Mouse (Mus musculus) hindbrain, embryonic 11.5 days (tissue): ENCODE measurements around the gene Ahdc1. TPM values are rescaled to one million over a fixed set of nuclear protein-coding genes. Genes with fewer than 3 reads are reported as not detected.
A peak's percentile ranks its signal among the peaks of the same experiment; 100 is the strongest.

ENCODE experiments used
- ATAC-seq: fragments of 200-750 bp; cut with Nextera tagmentation; 2 replicates; pipeline ENCODE4 v1.8.0; 2017; ENCODE audit warnings: mild to moderate bottlenecking, moderate TSS enrichment, moderate library complexity; ENCODE audit not compliant: low FRiP score
- DNase-seq: peaks from one replicate; pipeline ENCODE4 v3.0.0-alpha.2; 2015; ENCODE audit warnings: low spot score
- H3K27ac ChIP-seq: fragments of 300-500 bp; sonication (generic); 2 replicates; pipeline ENCODE4 v1.5.1; 2014; ENCODE audit warnings: mild to moderate bottlenecking, low read depth, low read length
- H3K27me3 ChIP-seq: fragments of 300-500 bp; sonication (generic); 2 replicates; pipeline ENCODE4 v1.6.1; 2014; ENCODE audit warnings: mild to moderate bottlenecking, low read length, moderate library complexity, mixed read lengths; ENCODE audit not compliant: control insufficient read depth, insufficient read depth
- H3K36me3 ChIP-seq: fragments of 300-500 bp; sonication (generic); 2 replicates; pipeline ENCODE4 v1.6.1; 2014; ENCODE audit warnings: mild to moderate bottlenecking, low read length, moderate library complexity, mixed read lengths; ENCODE audit not compliant: control insufficient read depth, insufficient read depth
- H3K4me1 ChIP-seq: fragments of 300-500 bp; sonication (generic); replicated peaks from 2 replicates; pipeline ENCODE4 v1.6.1; 2014; ENCODE audit warnings: low read length, mixed read lengths; ENCODE audit not compliant: control insufficient read depth, insufficient read depth
- H3K4me2 ChIP-seq: fragments of 300-500 bp; sonication (generic); replicated peaks from 2 replicates; pipeline ENCODE4 v1.6.1; 2014; ENCODE audit warnings: mild to moderate bottlenecking, low read depth, low read length
- H3K4me3 ChIP-seq: fragments of 300-500 bp; sonication (generic); 2 replicates; pipeline ENCODE4 v1.5.1; 2014; ENCODE audit warnings: low read depth, low read length
- H3K9ac ChIP-seq: fragments of 300-500 bp; sonication (generic); 2 replicates; pipeline ENCODE4 v1.6.1; 2014; ENCODE audit warnings: low read depth, low read length
- H3K9me3 ChIP-seq: fragments of 300-500 bp; sonication (generic); 2 replicates; pipeline ENCODE4 v1.6.1; 2016; ENCODE audit warnings: low read length; ENCODE audit not compliant: control insufficient read depth
- WGBS: fragments of 180-500 bp; shearing (Covaris S2); extraction: QIAGEN DNeasy Blood & Tissue Kit; methylation state at CpG from one replicate; pipeline ENCODE4 v1.1.7; 2014; 5-methylcytosine and 5-hydroxymethylcytosine counted together
- polyA plus RNA-seq: library from polyadenylated mRNA; unstranded; fragments of >200 nt; fragmentation: Nextera tagmentation; extraction: Ambion mirVana; gene quantifications from 2 replicates; pipeline ENCODE4 v1.2.1, GENCODE M21; 2014

Ahdc1 gene
- polyA plus RNA-seq, 1 experiment from 2014 or later, result 9.0 TPM

DNA sequence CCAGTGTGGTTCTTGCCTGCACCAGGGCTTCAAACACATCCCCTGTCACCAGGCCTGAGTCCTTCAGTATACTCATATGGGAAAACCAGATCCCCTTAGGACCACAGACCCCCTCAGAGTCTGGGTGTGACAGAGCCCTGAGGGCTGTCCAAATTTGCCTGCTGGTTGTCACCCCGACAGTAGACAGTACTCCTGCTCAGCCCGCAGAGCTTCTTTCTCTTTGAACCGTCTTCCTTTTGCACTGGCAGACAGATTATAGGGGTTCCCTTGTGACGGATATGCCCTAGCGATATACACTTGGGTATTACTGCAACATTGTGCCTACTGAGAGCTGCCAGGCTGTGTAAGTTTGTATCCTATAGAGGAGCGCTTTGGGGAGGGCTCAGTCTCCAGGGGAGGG, 29.4 kb upstream of the Ahdc1 start:
- ATAC-seq, result no peak
- no peak overlapping the region for H3K9ac ChIP-seq
- H3K27me3 ChIP-seq, result no peaks in the 10 kb centered on the region
- no peaks in the 10 kb centered on the region for H3K36me3 ChIP-seq
- no peak overlapping the region for H3K4me3 ChIP-seq
- H3K27ac ChIP-seq, result no peak overlapping the region
- WGBS, result 84% methylated on average over 6 of the region's 6 CpGs
- no peaks in the 10 kb centered on the region for H3K9me3 ChIP-seq
- H3K4me1 ChIP-seq, result peaks cover 3% of the 10 kb centered on the region; the same call in 1 of the 2 replicates
- no peak for DNase-seq
- no peak overlapping the region for H3K4me2 ChIP-seq

DNA sequence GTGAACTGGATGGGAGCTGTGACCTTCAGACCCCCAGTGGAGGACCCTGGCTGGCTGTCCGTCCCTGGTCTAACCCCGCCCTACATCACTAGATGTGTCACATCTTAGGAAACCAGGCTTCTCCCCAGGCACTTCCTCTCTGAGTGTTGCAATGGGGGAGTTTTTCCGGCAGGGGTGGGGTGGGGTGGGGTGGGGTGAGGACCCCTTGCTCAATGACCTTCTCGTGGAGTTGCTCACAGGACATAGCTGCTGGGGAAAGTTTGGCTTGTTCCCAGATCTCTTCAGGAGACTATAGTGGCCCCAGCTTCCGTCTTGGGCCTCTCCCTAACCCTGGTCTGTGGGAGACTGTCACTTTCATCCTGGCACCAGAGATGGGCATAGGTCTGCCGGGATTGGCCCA, 28.1 kb upstream of the Ahdc1 start:
- 69% methylated on average over 6 of the region's 6 CpGs for WGBS
- Histone ChIP-seq H3K27ac (no peak overlapping the region), H3K9ac (no peak overlapping the region), H3K4me1 (peaks cover 3% of the 10 kb centered on the region; the same call in 1 of the 2 replicates), H3K9me3 (no peaks in the 10 kb centered on the region), H3K4me3 (no peak overlapping the region), H3K36me3 (no peaks in the 10 kb centered on the region), H3K4me2 (no peak overlapping the region), H3K27me3 (no peaks in the 10 kb centered on the region)
- ATAC-seq, result no peak
- DNase-seq, result no peak

GRCm38 (mm10) chr4:132983664-132984512, 27.2 kb upstream of the Ahdc1 start:
- peak; percentile 69 for DNase-seq
- H3K36me3 ChIP-seq, result no peaks in the 10 kb centered on the region
- no peak for ATAC-seq
- H3K4me2 ChIP-seq, result no peak overlapping the region
- H3K4me3 ChIP-seq, result no peak overlapping the region
- H3K9me3 ChIP-seq, result no peaks in the 10 kb centered on the region
- H3K4me1 ChIP-seq, result peaks cover 3% of the 10 kb centered on the region; the same call in 1 of the 2 replicates
- H3K27me3 ChIP-seq, result no peaks in the 10 kb centered on the region
- H3K9ac ChIP-seq, result 0 out of 2 replicates have a peak overlapping the region, but pooled peaks have one; percentile 5
- no peak overlapping the region for H3K27ac ChIP-seq
- WGBS, result 46% methylated on average over 7 of the region's 7 CpGs

GRCm38 (mm10) chr4:132988581-132989355, 22.3 kb upstream of the Ahdc1 start:
- DNase-seq (no peak), ATAC-seq (no peak)
- Histone ChIP-seq H3K27ac (no peak overlapping the region), H3K4me3 (no peak overlapping the region), H3K4me1 (peaks cover 1% of the 10 kb centered on the region; the same call in 1 of the 2 replicates), H3K9me3 (no peaks in the 10 kb centered on the region), H3K4me2 (no peak overlapping the region), H3K9ac (no peak overlapping the region), H3K27me3 (no peaks in the 10 kb centered on the region), H3K36me3 (no peaks in the 10 kb centered on the region)
- 91% methylated on average over 6 of the region's 6 CpGs for WGBS

DNA sequence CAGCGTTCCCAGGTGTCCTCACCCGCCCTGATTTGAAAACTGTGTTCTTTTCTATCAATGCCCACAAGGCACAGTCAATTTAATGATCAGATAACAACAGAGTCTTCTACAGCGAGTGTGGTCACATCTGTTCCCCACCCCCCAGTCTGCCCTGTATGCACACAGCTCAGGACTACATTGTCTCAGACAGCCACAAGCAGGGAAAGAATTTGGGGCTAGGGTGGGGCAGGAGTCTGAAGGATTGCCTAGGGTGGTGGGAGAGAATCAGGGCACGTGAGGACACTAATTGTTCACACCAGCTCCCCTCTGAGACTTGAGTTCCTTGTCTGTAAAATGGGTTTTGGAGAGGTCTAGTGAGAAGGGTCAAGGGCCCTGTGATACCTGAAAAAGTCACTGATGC, 17.5 kb upstream of the Ahdc1 start:
- Histone ChIP-seq H3K27ac (no peak overlapping the region), H3K27me3 (no peaks in the 10 kb centered on the region), H3K4me1 (no peaks in the 10 kb centered on the region), H3K9me3 (no peaks in the 10 kb centered on the region), H3K4me2 (no peak overlapping the region), H3K4me3 (no peak overlapping the region), H3K9ac (no peak overlapping the region), H3K36me3 (no peaks in the 10 kb centered on the region)
- DNase-seq (no peak), ATAC-seq (no peak)
- WGBS, result 58% methylated on average over 4 of the region's 4 CpGs

DNA sequence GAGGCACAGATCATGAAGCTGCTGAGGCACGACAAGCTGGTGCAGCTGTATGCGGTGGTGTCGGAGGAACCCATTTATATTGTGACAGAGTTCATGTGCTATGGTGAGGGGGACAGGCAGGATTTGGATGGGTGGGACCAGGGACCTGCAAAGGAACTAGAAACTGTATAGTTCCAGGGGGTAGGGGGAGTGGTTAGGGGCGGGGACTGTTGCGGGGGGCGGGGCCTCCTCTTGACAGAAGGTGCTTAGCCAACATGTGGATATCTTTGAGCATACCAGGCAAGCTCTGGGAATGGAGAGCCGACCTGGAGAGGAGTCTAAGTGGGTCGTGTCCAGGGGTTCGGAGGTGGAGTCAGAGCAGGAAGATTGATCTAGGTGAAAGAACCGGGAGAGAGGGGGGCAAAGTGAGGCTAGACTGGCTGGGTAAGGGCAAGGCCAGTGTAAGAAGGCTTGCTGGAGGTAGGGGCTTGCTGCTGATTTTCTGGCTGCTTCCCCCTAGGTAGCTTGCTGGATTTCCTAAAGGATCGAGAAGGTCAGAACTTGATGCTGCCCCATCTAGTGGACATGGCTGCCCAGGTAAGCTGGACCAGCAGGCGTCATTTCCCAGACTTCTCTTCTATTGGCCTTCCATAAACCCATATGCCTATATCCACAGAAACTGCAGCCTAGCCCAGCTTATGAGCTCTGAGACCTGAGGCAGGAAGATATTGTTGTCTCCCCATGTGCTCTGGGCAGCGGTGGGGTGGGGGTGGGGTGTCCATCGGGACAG, 13.4 kb upstream of the Ahdc1 start:
- Histone ChIP-seq H3K9ac (no peak overlapping the region), H3K9me3 (no peaks in the 10 kb centered on the region), H3K4me1 (no peaks in the 10 kb centered on the region; the same call in 1 of the 2 replicates), H3K36me3 (no peaks in the 10 kb centered on the region), H3K4me2 (no peak overlapping the region), H3K4me3 (no peak overlapping the region), H3K27ac (no peak overlapping the region), H3K27me3 (no peaks in the 10 kb centered on the region)
- 47% methylated on average over 14 of the region's 14 CpGs for WGBS
- no peak for DNase-seq
- no peak for ATAC-seq

DNA sequence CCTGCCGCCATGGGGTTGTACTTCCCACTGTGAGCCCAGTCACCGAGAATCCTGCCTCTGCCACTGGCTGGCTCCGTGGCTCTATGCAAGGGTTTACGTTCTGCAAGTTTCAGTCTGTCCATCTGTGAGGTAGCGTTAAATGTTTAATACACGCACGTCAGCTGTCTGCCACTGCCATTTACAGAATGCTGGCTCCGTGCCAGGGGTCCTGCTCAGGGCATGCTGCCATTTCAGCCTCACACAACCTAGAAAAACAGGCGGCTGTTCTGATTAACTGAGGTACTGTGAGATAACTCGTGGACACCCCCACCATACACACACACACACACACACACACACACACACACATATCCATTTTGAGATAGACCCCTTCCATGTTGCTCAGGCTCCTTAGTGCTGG, 8.2 kb upstream of the Ahdc1 start:
- no peak overlapping the region for H3K9ac ChIP-seq
- WGBS, result 45% methylated on average over 10 of the region's 10 CpGs
- no peaks in the 10 kb centered on the region for H3K36me3 ChIP-seq
- ATAC-seq (no peak), DNase-seq (peak; percentile 47)
- no peaks in the 10 kb centered on the region for H3K27me3 ChIP-seq
- H3K4me2 ChIP-seq, result no peak overlapping the region
- no peak overlapping the region for H3K4me3 ChIP-seq
- no peaks in the 10 kb centered on the region for H3K9me3 ChIP-seq
- H3K27ac ChIP-seq, result peak overlapping the region; percentile 14; the same call in 1 of the 2 replicates
- peaks cover 4% of the 10 kb centered on the region for H3K4me1 ChIP-seq

DNA sequence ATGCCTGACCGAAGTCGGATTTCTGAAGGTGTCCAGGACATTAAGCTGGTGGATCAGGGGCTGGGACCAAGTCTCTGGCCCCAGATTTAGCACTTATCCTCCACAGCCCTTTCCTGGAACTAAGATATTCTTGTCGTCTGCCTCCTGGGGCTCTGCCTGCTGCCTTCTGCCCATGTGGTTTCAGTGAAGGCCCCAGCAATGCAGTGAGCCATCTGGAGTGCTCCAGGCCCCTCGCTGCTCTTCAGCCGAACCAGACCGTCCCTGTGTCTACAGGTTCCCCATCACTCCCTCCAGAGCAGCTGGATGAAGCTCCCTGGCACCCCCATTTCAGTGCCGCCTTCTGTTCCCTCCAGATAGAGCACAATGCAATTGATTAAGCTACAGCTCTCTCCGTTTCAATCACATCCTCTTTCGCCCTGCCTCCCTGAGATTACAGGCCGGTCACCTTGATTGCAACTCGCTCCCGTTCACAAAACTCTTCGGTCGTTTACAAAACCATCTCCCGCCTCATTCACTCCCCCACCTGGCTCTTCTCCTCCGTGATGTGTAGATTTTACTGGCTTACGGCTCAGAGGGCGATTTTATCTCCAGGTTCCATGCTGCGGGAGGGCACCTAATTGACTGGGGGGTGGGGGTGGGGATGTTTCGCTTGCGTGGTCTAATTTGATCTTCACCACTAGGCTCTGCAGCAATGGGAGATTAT, 7.6 kb upstream of the Ahdc1 start:
- WGBS, result 46% methylated on average over 21 of the region's 21 CpGs
- no peak overlapping the region for H3K4me2 ChIP-seq
- H3K4me3 ChIP-seq, result no peak overlapping the region
- peak overlapping the region; percentile 14; the same call in 1 of the 2 replicates for H3K27ac ChIP-seq
- H3K27me3 ChIP-seq, result no peaks in the 10 kb centered on the region
- DNase-seq (peak; percentile 27), ATAC-seq (no peak)
- H3K36me3 ChIP-seq, result no peaks in the 10 kb centered on the region
- H3K4me1 ChIP-seq, result peaks cover 4% of the 10 kb centered on the region
- no peaks in the 10 kb centered on the region for H3K9me3 ChIP-seq
- H3K9ac ChIP-seq, result no peak overlapping the region
